Mouse (Mus musculus) cerebellum, postnatal 36 days (tissue): Measurements from ENCODE around the gene Cdk5r1.

Source experiments
- DNase-seq, 2 experiments: peaks; one replicate each; pipeline ENCODE4 v3.0.0; 2021 to 2022; ENCODE audit warnings: mixed read lengths in 2 of 2

Cdk5r1 gene

GRCm38 (mm10) chr11:80481409-80482050, 4.7 kb downstream of the Cdk5r1 start:
- DNase-seq: peak in 1 of 2 experiments; percentile 42

- DNase-seq: peak in 1 of 2 experiments; percentile 26
These were observed 5.5 kb downstream of the Cdk5r1 start for GRCm38 (mm10) chr11:80482347-80482746.

GRCm38 (mm10) chr11:80482921-80483320, 6.1 kb downstream of the Cdk5r1 start:
- DNase-seq: peak; percentile 47 to 52

- peak in 1 of 2 experiments; percentile 48 for DNase-seq
These were observed 6.8 kb downstream of the Cdk5r1 start for GRCm38 (mm10) chr11:80483536-80484067.

- peak; percentile 87 to 89 for DNase-seq
These were observed 7.5 kb downstream of the Cdk5r1 start for GRCm38 (mm10) chr11:80484191-80484791.

- no peak for DNase-seq
These were observed 8.3 kb downstream of the Cdk5r1 start for GRCm38 (mm10) chr11:80485120-80485551.

GRCm38 (mm10) chr11:80485622-80486206, 8.9 kb downstream of the Cdk5r1 start:
- DNase-seq: peak in 1 of 2 experiments; percentile 28

- no peak for DNase-seq
These were observed 11.2 kb downstream of the Cdk5r1 start for GRCm38 (mm10) chr11:80487904-80488587.

GRCm38 (mm10) chr11:80489172-80489881, 12.5 kb downstream of the Cdk5r1 start:
- peak; percentile 30 to 46 for DNase-seq

- no peak for DNase-seq
These were observed 13.0 kb downstream of the Cdk5r1 start for GRCm38 (mm10) chr11:80489882-80490196.

GRCm38 (mm10) chr11:80490831-80491230, 14.0 kb downstream of the Cdk5r1 start:
- no peak for DNase-seq

- no peak for DNase-seq
These were observed 16.4 kb downstream of the Cdk5r1 start for GRCm38 (mm10) chr11:80493186-80493585.

- DNase-seq: no peak
These were observed 18.0 kb downstream of the Cdk5r1 start for GRCm38 (mm10) chr11:80494852-80495251.

GRCm38 (mm10) chr11:80495972-80496371, 19.1 kb downstream of the Cdk5r1 start:
- no peak for DNase-seq

GRCm38 (mm10) chr11:80496640-80497039, 19.8 kb downstream of the Cdk5r1 start:
- no peak for DNase-seq

GRCm38 (mm10) chr11:80497225-80497919, 20.5 kb downstream of the Cdk5r1 start:
- no peak for DNase-seq

- DNase-seq: peak in 1 of 2 experiments; percentile 26
These were observed 21.7 kb downstream of the Cdk5r1 start for GRCm38 (mm10) chr11:80498328-80499070.

- DNase-seq: no peak
These were observed 22.7 kb downstream of the Cdk5r1 start for GRCm38 (mm10) chr11:80499550-80499952.

GRCm38 (mm10) chr11:80503281-80503680, 26.5 kb downstream of the Cdk5r1 start:
- DNase-seq: no peak

GRCm38 (mm10) chr11:80503726-80504452, 27.1 kb downstream of the Cdk5r1 start:
- peak; percentile 31 to 41 for DNase-seq
